Mouse (Mus musculus): ENCODE measurements around the gene Ndufs8.

- TF ChIP-seq EP300 (IDR thresholded peaks at IDR 0.05; ENCODE audit: low read depth) (no peak), CTCF (IDR thresholded peaks at IDR 0.05; ENCODE audit: low read depth) (no peak)
Measured at GRCm38 (mm10) chr19:3942315-3942714, 29.7 kb upstream of the Ndufs8 start.
